Mouse (Mus musculus) gastrocnemius, adult 18-20 months (tissue): ENCODE results near the gene Khsrp. TPM values are rescaled to one million over a fixed set of nuclear protein-coding genes. Genes with fewer than 3 reads are reported as not detected.

Experiments used
- DNase-seq: peaks from one replicate; pipeline ENCODE4 v3.0.0; 2021; ENCODE audit warnings: low spot score
- total RNA-seq, 2 experiments: library from RNA; stranded (reverse); gene quantifications; 2 replicates each; pipeline ENCODE4 v1.2.3; 2021

Gene Khsrp
- total RNA-seq, 2 experiments from 2014 or later, result 25.9 to 27.4 TPM

DNA sequence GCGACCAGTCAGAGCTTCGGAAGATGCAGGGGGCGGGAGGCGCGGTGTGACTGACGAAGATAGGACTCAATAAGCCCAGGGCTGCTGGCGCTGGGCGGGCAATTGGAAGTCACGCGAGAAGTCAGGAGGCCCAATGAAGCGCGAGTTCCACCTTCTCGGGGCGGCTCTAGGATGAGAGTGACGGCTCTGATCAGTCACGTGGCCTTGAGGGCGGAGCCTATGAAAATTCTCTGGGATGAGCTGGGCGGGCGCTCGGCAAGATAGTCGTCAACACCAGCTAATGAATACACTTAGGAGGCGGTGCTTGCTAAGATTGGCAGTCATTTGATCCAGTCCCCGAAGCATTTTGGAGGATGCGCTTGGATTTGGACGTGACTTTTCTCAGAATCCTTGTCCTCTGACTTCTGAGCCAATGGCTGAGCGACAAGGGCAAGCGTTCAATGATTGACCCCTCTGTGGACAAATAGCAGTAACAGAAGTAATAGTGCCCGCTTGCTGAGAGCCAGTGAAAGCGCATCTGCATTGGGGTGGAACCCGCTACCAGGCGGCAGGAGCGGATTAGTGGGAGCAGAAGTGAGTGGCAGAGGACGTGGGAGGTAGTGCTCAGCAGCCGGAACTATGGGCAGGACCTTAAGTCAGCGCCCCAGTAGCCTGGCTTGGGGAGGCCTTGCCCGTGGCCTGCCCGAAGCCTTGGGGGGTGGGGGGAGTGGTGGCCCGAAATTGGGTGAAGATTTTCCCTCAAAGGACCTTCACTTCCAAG, 519 bp upstream of the Khsrp start:
- peak; percentile 100 for DNase-seq

DNA sequence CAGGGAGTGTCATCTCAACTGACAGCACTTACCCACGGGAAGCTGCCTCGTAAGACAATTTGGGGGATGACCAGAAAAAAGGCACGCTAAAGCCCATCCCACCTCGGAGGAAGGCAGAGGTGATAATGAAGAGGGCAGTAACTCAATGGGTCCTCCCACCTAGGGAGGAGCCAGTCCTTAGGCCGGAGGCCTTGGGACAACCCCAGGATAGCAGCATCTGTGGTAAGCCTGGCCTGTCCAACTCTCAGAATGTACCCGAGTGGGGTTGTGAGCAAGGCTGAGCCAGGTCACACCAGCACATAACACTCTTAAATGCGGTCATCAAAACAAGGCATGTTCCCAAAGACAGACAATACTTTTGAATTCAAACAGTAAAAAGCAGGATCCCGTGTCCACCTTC, 1.6 kb downstream of the Khsrp start:
- DNase-seq, result no peak

DNA sequence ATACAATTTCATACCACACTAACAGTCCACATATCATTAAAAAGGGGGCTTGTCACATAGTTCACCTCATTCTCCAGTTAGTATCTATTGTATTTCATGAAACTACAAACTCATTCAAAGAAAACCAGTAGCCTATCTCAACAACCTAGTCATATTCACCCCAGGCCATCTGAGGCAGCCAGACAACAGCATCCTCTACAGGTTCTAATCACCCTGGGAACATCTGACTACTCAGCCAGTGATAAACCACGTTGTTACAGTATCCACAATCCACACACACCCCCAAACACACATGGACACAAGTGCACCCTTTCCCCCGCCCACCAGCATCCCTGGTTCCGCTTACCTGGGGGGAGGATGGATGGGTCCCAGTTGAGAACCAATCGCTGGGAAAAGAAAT, 3.9 kb downstream of the Khsrp start:
- DNase-seq, result no peak

DNA sequence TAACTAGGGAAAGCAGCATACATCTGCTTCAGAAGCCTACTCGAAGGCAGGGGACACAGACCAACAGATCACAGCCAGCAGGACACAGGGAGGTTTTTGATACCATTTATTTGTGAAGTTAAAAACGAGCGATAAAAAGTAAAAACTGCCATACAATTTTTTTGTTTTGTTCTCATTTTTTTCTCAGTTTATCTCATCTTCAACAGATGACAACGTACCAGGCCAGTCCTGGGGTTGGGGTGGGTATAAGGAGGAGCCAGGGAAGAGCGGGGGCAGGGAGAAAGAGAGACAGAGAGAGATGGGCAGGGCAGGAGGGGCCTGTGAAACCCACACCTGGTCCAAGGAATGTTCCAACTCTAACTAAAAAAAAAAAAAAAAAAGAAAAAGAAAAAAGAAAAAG, 10.4 kb downstream of the Khsrp start:
- no peak for DNase-seq

DNA sequence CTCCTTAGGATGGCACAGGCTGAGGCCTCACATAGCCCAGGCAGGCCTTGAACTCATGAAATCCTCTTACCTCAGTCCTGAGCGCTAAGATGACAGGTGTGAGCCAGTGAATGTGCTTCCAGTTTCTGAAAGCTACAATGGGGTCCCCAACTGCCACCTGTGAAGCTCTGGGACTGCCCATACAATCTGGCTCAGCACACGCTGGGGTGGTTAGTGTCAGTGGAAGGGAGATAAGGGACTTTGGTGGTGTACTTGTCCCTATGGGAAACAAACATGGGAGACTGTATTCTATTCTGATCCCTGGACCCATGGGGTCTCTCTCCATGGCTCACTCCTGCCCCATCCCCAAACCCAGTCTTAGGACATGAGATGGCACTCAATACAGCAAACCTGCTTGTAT, 11.6 kb downstream of the Khsrp start:
- no peak for DNase-seq

GRCm38 (mm10) chr17:57012245-57012795, 19.0 kb downstream of the Khsrp start:
- no peak for DNase-seq

GRCm38 (mm10) chr17:57011236-57012141, 19.8 kb downstream of the Khsrp start, which contains the start of the genes Gtf2f1 and Gm17949:
TSS of gene Gtf2f1 (minus strand) at chr17:57011288.
TSS of gene Gm17949 (plus strand) at chr17:57011469.
- DNase-seq, result peak; percentile 92

- no peak for DNase-seq
These were observed 20.4 kb downstream of the Khsrp start for GRCm38 (mm10) chr17:57010911-57011235.

DNA sequence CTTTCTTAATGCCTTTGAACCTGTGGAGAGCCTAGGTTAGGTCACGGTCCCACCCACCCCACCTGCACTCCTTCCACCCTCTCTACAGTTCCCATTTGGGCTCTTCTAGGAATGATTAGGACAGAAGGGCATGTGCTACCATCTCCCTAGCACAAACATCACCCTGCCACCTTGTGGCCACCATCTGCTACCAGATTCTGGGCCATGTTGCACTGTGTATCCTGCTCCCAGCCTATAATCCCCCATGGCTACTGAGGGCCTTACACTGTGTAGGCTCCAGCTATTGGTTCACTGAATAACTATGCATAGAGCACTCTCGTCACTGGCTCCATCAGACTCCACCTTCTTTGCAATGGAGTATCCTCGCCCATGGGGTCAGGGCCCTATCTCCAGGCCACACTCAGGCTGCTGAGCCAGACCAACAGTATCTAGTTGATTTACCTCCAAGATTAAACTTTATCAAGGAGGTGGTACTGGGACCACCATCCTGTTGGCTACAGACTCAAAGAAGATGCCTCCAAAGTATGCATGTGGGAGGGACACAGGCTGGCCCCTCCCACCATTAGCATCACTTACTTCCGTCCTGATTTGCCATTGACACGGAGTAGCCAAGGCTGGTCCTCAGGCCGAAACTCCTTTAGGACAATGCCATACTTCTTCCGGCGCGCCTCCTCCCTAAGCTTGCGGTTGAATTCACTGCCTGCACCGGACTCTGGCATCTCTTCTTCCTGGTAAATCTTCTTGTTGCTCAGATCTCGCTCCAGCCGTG, 24.0 kb downstream of the Khsrp start:
- no peak for DNase-seq

- DNase-seq, result no peak
These were observed 27.3 kb downstream of the Khsrp start for GRCm38 (mm10) chr17:57003994-57004393.

GRCm38 (mm10) chr17:57001228-57001627, 30.1 kb downstream of the Khsrp start:
- no peak for DNase-seq

GRCm38 (mm10) chr17:56999968-57000609, 31.2 kb downstream of the Khsrp start, which contains the start of gene Pspn:
TSS of gene Pspn (minus strand) at chr17:57000018.
- DNase-seq, result no peak

DNA sequence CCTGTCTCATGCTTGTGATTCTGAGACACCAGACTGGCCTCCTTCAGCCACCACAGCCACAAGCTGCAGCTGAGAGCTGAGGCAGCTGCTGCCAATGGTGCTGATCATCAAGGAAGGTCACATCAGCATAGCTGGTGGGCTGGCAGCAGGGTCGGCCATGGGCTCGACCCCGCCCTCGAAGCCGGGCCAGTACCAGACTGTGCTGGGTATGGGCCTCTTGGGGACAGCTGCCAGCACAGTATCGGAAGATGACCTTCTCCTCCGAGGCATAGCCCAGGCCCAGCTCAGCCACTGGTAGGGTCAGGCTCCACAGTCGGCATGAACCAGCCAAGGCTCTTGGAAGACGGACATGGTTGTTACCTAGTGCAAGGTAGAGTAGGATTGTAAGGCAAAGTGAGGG, 31.9 kb downstream of the Khsrp start:
- DNase-seq, result no peak

DNA sequence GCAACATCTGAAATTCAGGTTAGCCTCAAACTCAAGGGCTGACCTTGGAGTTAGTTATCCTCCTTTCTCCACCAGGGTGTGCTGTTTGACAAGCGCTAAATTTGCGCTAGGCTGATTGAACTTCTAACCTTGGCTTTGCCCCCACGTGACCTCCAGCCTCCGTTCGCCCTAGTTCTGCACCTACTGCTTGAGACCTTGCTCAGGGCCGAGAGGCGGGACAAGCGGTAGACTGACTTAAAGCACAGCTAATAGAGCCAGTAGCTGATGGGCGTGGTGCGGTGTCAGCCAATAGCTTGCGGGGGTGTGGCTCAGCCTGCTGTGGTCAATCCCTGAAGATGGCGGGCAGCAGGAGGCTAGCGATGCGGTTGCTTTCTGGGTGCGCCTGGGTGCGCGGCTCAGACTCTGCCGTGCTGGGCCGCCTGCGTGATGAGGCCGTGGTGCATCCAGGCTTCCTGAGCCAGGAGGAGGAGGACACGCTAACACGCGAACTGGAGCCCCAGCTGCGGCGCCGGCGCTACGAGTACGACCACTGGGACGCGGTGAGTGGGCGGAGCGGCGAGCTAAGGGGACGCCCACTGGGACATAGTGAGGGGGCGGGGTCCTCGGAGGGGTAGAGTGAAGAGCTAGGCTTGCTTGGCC, 34.2 kb downstream of the Khsrp start, which contains the start of gene Alkbh7:
Gene Alkbh7 (plus strand): TSS at position 311 of the 639 bp plus-strand sequence.
- peak; percentile 97 for DNase-seq

DNA sequence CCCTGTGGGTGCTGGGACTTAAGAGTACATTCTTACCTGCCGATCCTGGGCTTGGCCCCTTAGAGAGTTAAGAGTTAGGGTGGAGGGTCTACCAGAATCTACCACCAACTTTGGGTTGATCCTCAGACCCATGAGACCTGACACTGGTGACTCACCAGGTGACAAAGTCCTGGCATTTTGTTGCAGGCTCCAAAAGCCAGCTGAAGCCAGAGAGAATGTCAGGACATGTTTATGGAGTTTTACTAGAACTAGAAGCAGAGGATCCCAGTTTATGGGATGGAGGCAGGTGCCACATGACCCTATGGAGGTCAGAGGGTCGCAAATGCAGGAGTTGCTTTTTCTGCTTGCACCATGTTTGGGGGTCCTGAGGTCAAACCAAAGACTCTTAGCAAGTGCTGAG, 34.8 kb downstream of the Khsrp start:
- DNase-seq, result no peak

DNA sequence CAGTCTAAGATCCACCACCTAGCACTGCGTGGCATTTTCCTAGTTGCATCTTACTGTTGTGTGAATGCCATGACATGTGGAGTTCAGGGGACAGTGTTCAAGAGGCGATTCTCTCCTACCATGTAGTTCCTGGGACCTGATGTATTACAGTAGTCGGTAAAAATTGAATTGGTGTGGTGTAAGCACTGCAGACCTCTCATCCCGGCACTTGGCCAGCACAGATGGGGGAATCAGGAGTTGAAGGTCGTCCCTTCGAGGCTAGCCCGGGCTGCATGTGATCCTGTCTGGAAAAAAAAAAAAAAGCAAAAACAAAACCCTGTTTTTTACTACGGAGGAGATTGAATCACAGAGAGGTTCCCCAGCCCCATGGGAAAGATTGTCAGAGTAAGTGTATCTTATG, 36.3 kb downstream of the Khsrp start:
- DNase-seq, result no peak

GRCm38 (mm10) chr17:56990966-56991365, 40.4 kb downstream of the Khsrp start:
- DNase-seq, result no peak

DNA sequence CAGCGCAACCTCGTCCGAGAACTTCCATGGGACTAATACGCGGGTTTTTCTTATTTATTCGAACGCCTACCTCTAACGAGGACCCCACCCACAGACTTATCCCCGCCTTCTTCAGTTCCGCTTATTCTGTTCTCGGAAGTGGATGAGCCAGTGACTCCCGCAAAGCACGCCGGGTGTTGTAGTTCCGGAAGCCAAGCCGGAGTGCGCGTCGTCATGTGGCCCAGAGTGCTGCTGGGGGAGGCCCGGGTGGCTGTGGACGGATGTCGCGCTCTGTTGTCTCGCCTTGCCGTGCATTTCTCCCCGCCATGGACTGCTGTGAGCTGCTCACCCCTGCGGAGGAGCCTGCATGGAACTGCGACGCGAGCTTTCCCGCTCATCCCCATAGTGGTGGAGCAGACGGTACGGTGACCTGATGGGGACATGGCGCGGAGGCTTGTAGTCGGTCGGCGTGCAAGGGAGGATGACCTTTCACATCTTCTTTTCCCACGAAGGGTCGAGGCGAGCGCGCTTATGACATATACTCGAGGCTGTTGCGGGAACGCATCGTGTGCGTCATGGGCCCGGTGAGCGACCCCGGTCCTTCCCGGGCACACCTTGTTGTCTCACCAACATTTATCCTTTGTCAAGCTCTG, 41.1 kb downstream of the Khsrp start, which contains the start of gene Clpp:
Gene Clpp (plus strand): TSS at position 191 of the 632 bp plus-strand sequence.
- DNase-seq, result peak; percentile 97

- peak; percentile 85 for DNase-seq
These were observed 41.7 kb downstream of the Khsrp start for GRCm38 (mm10) chr17:56989467-56990114.
